Mouse (Mus musculus): Measurements from ENCODE around the gene Agap1. TPM values are rescaled to one million over a fixed set of nuclear protein-coding genes. Genes with fewer than 3 reads are reported as not detected.

Agap1 gene
- polyA plus RNA-seq, 1 experiment from 2014 or later = 11.5 TPM

DNA sequence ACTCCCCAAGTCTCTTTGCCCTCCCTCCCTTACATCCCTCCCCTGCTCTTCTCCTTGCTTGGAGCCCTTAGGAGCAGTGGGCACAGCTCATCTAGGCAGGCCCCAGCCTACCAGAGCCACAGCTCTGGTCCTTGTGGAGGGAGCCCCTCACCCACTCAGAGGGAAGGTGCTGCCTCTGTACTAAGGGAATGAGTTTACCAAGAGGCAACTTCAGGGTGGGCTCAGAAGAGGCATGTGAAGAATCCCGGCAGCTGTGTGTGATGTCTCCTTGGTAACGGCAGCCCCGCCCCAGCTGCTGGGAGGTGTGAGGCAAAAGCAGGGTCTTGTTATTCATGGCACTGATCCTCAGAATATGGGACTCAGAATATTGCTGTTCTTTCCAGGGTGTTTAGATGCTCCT lies 309.3 kb downstream of the Agap1 start:
- Histone ChIP-seq H3K36me3 (peaks cover 3% of the 10 kb centered on the region; the same call in 1 of the 2 replicates), H3K9ac (no peak overlapping the region), H3K4me2 (no peak overlapping the region), H3K27me3 (no peaks in the 10 kb centered on the region), H3K27ac (no peak overlapping the region), H3K4me1 (peaks cover 6% of the 10 kb centered on the region), H3K9me3 (no peaks in the 10 kb centered on the region), H3K4me3 (no peak overlapping the region)
- WGBS = 11% methylated on average over 3 of the region's 3 CpGs
- ATAC-seq (ENCODE audit: borderline replicate concordance, extremely low read depth, low FRiP score, low TSS enrichment) = peak; percentile 74

DNA sequence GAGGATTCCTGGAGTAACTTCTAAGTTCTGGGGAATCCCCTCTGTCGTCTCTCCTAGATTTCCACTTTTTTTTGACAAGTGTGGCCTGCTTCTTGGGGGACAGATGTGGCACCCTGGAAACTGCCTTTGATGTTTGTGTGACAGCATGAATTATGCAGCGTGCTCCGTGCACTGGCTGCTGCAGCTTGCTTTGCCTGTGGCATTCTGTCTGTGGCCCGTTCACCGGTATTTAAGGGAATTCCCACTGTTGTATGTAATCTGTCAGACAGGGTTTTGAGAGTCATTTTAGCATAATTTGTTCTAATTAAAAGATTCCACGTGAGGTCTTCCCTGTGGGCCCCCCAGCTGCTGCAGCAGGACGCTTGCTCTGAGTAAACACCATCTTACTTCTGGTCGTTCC lies 312.3 kb downstream of the Agap1 start:
- no peak for ATAC-seq (ENCODE audit: borderline replicate concordance, extremely low read depth, low FRiP score, low TSS enrichment)
- Histone ChIP-seq H3K9me3 (no peaks in the 10 kb centered on the region), H3K36me3 (peaks cover 3% of the 10 kb centered on the region; the same call in 1 of the 2 replicates), H3K27ac (no peak overlapping the region), H3K9ac (no peak overlapping the region), H3K4me3 (no peak overlapping the region), H3K4me2 (no peak overlapping the region), H3K4me1 (peaks cover 6% of the 10 kb centered on the region), H3K27me3 (no peaks in the 10 kb centered on the region)
- 40% methylated on average over 8 of the region's 8 CpGs for WGBS

DNA sequence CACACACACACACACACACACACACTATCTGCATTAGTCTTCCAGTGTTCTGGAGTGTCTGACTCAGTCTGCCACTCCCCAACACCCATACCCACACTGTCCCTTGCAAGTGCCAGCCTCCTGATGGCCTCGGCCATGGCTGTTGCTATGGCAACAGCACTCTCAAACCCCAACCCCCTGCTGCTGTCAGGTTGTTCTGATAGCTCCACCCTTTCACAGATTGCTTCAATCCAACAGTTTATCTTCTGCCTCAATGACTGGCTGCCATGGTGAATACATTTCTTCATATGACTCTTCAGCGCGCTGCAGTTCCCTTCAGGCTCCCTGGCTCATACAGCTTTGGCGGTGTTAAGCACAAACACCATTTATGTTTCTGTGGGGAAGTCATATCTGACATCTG lies 315.0 kb downstream of the Agap1 start:
- Histone ChIP-seq H3K4me2 (no peak overlapping the region), H3K4me3 (no peak overlapping the region), H3K9ac (no peak overlapping the region), H3K9me3 (no peaks in the 10 kb centered on the region), H3K27me3 (no peaks in the 10 kb centered on the region), H3K36me3 (peaks cover 3% of the 10 kb centered on the region; the same call in 1 of the 2 replicates), H3K27ac (no peak overlapping the region), H3K4me1 (no peaks in the 10 kb centered on the region)
- WGBS = 78% methylated on average over 4 of the region's 4 CpGs
- no peak for ATAC-seq (ENCODE audit: borderline replicate concordance, extremely low read depth, low FRiP score, low TSS enrichment)

DNA sequence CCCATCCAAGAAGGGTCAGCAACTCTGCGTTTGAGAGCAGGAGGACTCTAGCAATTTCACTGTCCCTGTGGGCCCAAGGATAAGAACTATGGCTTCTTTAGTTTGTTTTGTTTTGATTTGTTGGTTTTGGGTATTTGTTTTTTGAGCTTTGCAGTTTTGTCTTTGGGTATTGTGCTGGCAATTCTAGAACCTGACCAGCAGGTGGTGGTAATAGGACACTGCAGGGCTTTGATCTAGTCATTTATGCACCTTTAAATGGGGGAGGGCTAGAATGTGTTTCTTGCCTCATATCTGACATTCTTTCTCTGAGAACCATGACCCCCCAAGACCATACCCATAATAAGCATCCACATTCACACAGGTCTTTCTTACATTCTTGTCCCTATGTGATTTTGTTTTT lies 315.7 kb downstream of the Agap1 start:
- no peaks in the 10 kb centered on the region for H3K27me3 ChIP-seq

DNA sequence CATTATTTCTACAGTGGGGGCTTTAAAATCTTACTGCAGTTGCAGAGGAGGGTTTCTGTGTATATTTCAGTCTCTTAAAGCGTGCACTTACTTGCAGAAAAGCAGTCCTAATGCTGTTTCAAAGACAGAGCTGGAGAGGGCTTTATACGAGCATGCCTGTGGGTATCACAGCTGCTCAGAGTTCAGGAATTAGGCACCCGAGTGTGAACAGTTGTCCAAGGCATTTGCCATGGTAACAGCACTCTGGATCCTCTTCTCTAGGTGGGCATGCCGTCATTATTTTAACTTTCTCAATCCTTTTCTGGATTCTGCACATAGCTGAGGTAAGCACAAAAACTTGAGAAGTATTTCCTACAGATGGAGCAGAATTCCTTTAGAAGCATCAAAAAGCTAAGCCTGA lies 321.1 kb downstream of the Agap1 start:
- Histone ChIP-seq H3K27me3 (no peaks in the 10 kb centered on the region), H3K4me3 (no peak overlapping the region), H3K4me1 (no peaks in the 10 kb centered on the region), H3K36me3 (peaks cover 5% of the 10 kb centered on the region; the same call in 1 of the 2 replicates), H3K9ac (no peak overlapping the region), H3K4me2 (no peak overlapping the region), H3K9me3 (no peaks in the 10 kb centered on the region), H3K27ac (no peak overlapping the region)
- 54% methylated on average over 4 of the region's 4 CpGs for WGBS
- ATAC-seq (ENCODE audit: borderline replicate concordance, extremely low read depth, low FRiP score, low TSS enrichment) = no peak

More for the DNA sequence above, 315.7 kb downstream of the Agap1 start:
- no peak overlapping the region for H3K9ac ChIP-seq
- H3K4me1 ChIP-seq = no peaks in the 10 kb centered on the region
- H3K36me3 ChIP-seq = peaks cover 3% of the 10 kb centered on the region; the same call in 1 of the 2 replicates
- no peak overlapping the region for H3K27ac ChIP-seq
- ATAC-seq (ENCODE audit: borderline replicate concordance, extremely low read depth, low FRiP score, low TSS enrichment) = no peak
- no peak overlapping the region for H3K4me2 ChIP-seq
- H3K9me3 ChIP-seq = no peaks in the 10 kb centered on the region
- WGBS = 74% methylated on average over 1 of the region's 1 CpGs
- no peak overlapping the region for H3K4me3 ChIP-seq

DNA sequence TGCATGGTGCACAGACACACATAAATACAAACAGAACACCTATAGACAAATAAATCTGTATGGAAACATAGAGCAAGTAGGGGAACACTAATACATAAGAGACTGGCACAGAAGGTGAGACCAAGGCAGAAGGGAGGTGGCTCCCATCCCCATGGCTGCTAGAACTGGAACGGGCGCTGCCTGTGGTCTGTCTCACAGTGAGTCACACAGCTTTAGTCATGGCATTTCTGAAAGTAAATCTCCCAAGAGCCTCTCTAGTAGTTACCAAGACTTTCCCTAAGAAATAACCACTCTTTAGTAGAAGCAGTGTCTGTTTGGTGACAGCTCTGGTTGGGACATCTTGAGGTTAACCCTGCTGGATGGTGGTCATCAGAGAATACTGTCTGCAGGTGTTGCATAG lies 326.1 kb downstream of the Agap1 start:
- Histone ChIP-seq H3K4me3 (no peak overlapping the region), H3K9ac (no peak overlapping the region), H3K4me1 (no peaks in the 10 kb centered on the region), H3K4me2 (no peak overlapping the region), H3K36me3 (peaks cover 5% of the 10 kb centered on the region; the same call in 1 of the 2 replicates), H3K27me3 (no peaks in the 10 kb centered on the region), H3K27ac (no peak overlapping the region), H3K9me3 (no peaks in the 10 kb centered on the region)
- no peak for ATAC-seq (ENCODE audit: borderline replicate concordance, extremely low read depth, low FRiP score, low TSS enrichment)
- 89% methylated on average over 2 of the region's 2 CpGs for WGBS

DNA sequence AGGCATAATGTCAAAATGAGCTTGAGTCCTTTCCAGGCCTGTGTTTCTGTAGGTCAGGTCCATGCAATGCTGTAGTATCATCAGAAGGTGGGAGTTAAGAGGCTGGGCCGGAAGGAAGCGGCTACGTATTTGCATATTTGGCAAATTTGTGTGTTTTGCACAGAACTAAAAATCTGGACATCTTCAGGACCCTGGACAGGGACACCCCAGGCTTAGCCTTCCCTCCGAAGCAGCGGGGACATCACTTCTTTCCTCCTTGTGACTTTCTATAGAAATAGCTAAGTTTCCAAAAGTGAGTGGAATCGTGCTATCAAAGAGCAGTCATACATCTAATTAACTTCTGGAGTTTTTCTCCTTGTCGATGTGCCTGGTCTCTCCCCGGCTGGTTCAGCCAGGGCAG lies 327.3 kb downstream of the Agap1 start:
- Histone ChIP-seq H3K4me1 (no peaks in the 10 kb centered on the region), H3K4me3 (no peak overlapping the region), H3K9me3 (no peaks in the 10 kb centered on the region), H3K4me2 (no peak overlapping the region), H3K9ac (no peak overlapping the region), H3K27ac (no peak overlapping the region), H3K27me3 (no peaks in the 10 kb centered on the region), H3K36me3 (peaks cover 5% of the 10 kb centered on the region; the same call in 1 of the 2 replicates)
- 47% methylated on average over 8 of the region's 8 CpGs for WGBS
- no peak for ATAC-seq (ENCODE audit: borderline replicate concordance, extremely low read depth, low FRiP score, low TSS enrichment)

DNA sequence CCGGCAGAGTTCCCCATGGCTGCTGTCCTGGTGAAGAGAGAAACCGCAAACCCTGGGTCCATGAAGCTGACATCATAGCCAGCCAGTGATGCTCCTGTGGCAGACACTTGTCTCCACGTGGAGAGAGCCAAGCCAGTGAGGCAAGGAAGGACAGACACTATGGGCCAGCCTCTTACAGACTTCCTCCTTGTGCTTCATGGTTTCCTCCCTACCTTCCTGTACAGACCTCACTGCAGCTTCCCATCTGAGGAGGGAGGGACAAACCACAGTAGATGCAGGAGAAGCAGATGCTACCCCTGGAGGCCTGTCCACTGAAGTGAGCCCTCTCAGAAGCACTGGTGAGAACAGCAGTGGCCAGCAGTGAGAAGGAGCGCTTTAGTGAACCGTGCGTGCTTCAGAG lies 332.2 kb downstream of the Agap1 start:
- no peaks in the 10 kb centered on the region for H3K4me1 ChIP-seq
- no peak overlapping the region for H3K4me2 ChIP-seq
- H3K27ac ChIP-seq = no peak overlapping the region
- H3K27me3 ChIP-seq = no peaks in the 10 kb centered on the region
- H3K9me3 ChIP-seq = no peaks in the 10 kb centered on the region
- H3K4me3 ChIP-seq = no peak overlapping the region
- H3K36me3 ChIP-seq = no peaks in the 10 kb centered on the region
- WGBS = 83% methylated on average over 6 of the region's 6 CpGs
- no peak for ATAC-seq (ENCODE audit: borderline replicate concordance, extremely low read depth, low FRiP score, low TSS enrichment)
- H3K9ac ChIP-seq = no peak overlapping the region

DNA sequence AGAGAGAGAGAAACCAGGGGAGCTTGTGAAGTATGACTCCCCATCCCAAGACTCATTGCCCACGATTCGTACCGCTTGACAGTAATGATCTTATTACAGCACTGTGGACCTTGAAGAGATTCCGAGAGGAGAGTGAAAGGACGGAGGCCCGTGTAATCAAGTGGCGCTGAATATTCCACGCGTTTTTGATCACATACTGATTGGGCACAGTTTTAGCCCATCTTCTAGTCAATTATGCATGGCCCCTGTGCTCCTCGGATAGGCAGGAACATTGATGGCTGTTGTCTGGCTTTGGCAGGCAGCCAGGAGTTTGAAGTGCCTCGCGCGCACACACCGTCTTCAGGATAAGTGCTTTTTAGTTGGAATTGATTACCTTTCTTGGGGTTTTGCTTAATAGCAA lies 344.1 kb downstream of the Agap1 start:
- Histone ChIP-seq H3K27me3 (no peaks in the 10 kb centered on the region), H3K4me3 (no peak overlapping the region), H3K4me1 (no peaks in the 10 kb centered on the region), H3K9me3 (no peaks in the 10 kb centered on the region), H3K9ac (no peak overlapping the region), H3K27ac (no peak overlapping the region), H3K4me2 (no peak overlapping the region), H3K36me3 (no peaks in the 10 kb centered on the region)
- 54% methylated on average over 14 of the region's 14 CpGs for WGBS
- ATAC-seq (ENCODE audit: borderline replicate concordance, extremely low read depth, low FRiP score, low TSS enrichment) = no peak

DNA sequence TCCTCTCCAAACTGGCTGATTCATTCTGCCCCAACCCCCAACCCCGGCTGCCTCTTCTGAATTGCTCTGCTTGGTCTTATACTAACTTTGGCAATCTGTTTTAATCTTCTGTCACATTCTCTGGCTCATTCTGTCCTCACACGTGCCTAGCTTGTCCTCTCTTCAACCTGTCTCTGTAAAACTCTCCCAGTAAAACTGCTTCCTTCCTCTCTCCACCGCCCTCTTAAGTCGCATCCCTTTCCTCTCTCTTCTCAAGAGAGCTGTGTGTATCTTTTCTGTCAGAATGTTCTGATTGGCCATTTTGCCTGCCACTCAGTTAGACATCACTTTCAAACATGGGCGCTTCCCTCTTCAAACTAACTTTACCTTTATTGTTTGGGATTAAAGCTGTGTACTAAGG lies 346.9 kb downstream of the Agap1 start:
- WGBS = 65% methylated on average over 5 of the region's 5 CpGs
- no peak for ATAC-seq (ENCODE audit: borderline replicate concordance, extremely low read depth, low FRiP score, low TSS enrichment)

DNA sequence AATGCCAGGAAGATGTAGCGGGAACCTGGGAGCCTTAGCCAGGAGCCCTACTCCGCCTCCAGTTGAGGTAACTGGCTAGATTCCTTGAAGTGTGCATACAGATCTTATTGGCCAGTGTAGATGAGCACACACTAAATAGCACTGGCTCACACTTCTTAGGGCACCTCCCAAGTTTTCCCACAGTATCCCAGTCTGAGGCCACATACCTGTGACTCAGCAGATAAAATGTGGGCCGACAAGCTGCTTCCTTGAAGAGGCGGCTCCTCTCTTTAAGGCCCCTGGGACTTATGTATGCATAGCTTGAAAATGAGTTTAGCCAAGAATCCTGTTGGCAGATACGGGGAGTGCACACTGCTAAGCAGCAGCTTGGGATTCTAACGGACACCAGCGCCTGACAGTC lies 350.4 kb downstream of the Agap1 start:
- H3K4me1 ChIP-seq = no peaks in the 10 kb centered on the region
- no peak for ATAC-seq (ENCODE audit: borderline replicate concordance, extremely low read depth, low FRiP score, low TSS enrichment)
- H3K9ac ChIP-seq = no peak overlapping the region
- no peak overlapping the region for H3K27ac ChIP-seq
- WGBS = 80% methylated on average over 7 of the region's 7 CpGs
- H3K27me3 ChIP-seq = no peaks in the 10 kb centered on the region
- H3K4me3 ChIP-seq = no peak overlapping the region
- no peaks in the 10 kb centered on the region for H3K36me3 ChIP-seq
- no peak overlapping the region for H3K4me2 ChIP-seq
- no peaks in the 10 kb centered on the region for H3K9me3 ChIP-seq

More for the DNA sequence above, 346.9 kb downstream of the Agap1 start:
- no peak overlapping the region for H3K27ac ChIP-seq
- H3K4me1 ChIP-seq = no peaks in the 10 kb centered on the region
- H3K9ac ChIP-seq = no peak overlapping the region
- no peaks in the 10 kb centered on the region for H3K9me3 ChIP-seq
- no peaks in the 10 kb centered on the region for H3K36me3 ChIP-seq
- H3K4me2 ChIP-seq = no peak overlapping the region
- H3K27me3 ChIP-seq = no peaks in the 10 kb centered on the region
- H3K4me3 ChIP-seq = no peak overlapping the region

DNA sequence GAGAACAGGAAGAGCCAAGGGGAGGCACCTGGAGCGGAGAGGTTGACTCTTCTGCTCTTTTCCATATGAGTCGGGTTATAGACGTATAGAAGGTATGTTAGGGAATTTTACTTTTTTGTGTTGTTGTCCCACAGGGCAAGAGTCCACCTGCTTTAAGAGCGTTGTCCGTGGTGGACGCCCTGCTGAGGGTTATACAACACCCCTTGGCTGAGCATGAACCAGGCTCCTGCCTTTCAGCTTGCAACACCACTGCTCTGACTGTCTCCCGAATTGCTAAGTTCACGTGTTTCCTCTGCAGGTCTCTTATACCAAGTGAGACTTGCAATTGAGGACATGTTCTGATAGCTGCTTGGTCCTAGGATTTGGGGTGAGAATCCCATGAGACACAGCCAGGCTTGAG lies 358.2 kb downstream of the Agap1 start:
- Histone ChIP-seq H3K9ac (no peak overlapping the region), H3K27me3 (no peaks in the 10 kb centered on the region), H3K4me1 (no peaks in the 10 kb centered on the region), H3K9me3 (no peaks in the 10 kb centered on the region), H3K36me3 (no peaks in the 10 kb centered on the region), H3K27ac (no peak overlapping the region), H3K4me2 (no peak overlapping the region), H3K4me3 (no peak overlapping the region)
- ATAC-seq (ENCODE audit: borderline replicate concordance, extremely low read depth, low FRiP score, low TSS enrichment) = no peak
- WGBS = 94% methylated on average over 8 of the region's 8 CpGs

Data from lung, embryonic 15.5 days (tissue).